Mouse (Mus musculus) kidney, embryonic 15.5 days (tissue): ENCODE results near the gene Il1b. TPM values are rescaled to one million over a fixed set of nuclear protein-coding genes. Genes with fewer than 3 reads are reported as not detected.

Source experiments
- ATAC-seq: fragments of 200-750 bp; cut with Nextera tagmentation; replicated peaks from 2 replicates; pipeline ENCODE4 v1.8.0; 2017; ENCODE audit warnings: moderate TSS enrichment; ENCODE audit not compliant: low FRiP score
- H3K27ac ChIP-seq: fragments of 300-500 bp; sonication (generic); 2 replicates; pipeline ENCODE4 v1.5.1; 2015; ENCODE audit warnings: mild to moderate bottlenecking, inconsistent platforms
- H3K27me3 ChIP-seq: fragments of 300-500 bp; sonication (generic); 2 replicates; pipeline ENCODE4 v1.6.1; 2015; ENCODE audit warnings: inconsistent platforms
- H3K36me3 ChIP-seq: fragments of 300-500 bp; sonication (generic); 2 replicates; pipeline ENCODE4 v1.6.1; 2015; ENCODE audit warnings: inconsistent platforms
- H3K4me1 ChIP-seq: fragments of 300-500 bp; sonication (generic); 2 replicates; pipeline ENCODE4 v1.6.1; 2015; ENCODE audit warnings: inconsistent platforms
- H3K4me2 ChIP-seq: fragments of 300-500 bp; sonication (generic); 2 replicates; pipeline ENCODE4 v1.6.1; 2015; ENCODE audit warnings: moderate library complexity, mild to moderate bottlenecking, inconsistent platforms
- H3K4me3 ChIP-seq: fragments of 300-500 bp; sonication (generic); replicated peaks from 2 replicates; pipeline ENCODE4 v1.5.1; 2015; ENCODE audit warnings: mild to moderate bottlenecking, inconsistent platforms
- H3K9ac ChIP-seq: fragments of 300-500 bp; sonication (generic); 2 replicates; pipeline ENCODE4 v1.6.1; 2015; ENCODE audit warnings: mild to moderate bottlenecking, inconsistent platforms
- H3K9me3 ChIP-seq: fragments of 300-500 bp; sonication (generic); replicated peaks from 2 replicates; pipeline ENCODE4 v1.6.1; 2016; ENCODE audit warnings: inconsistent platforms
- WGBS: fragments of 180-500 bp; shearing (Covaris S2); methylation state at CpG from one replicate; pipeline ENCODE4 v1.1.7; 2015; ENCODE audit warnings: mixed read lengths; 5-methylcytosine and 5-hydroxymethylcytosine counted together
- polyA plus RNA-seq: library from polyadenylated mRNA; unstranded; fragments of >200 nt; fragmentation: Nextera tagmentation; extraction: Ambion mirVana; gene quantifications from 2 replicates; pipeline ENCODE4 v1.2.1, GENCODE M21; 2015

Il1b gene
- polyA plus RNA-seq: not detected in 2 replicates

GRCm38 (mm10) chr2:129371039-129371438 is at the start of gene Il1b:
Il1b (minus strand) TSS chr2:129371139.
- Histone ChIP-seq H3K4me2 (no peak within 1 kb of the TSS), H3K36me3 (no peaks in the 10 kb centered on the region), H3K4me1 (no peaks in the 10 kb centered on the region), H3K9ac (no peak within 1 kb of the TSS), H3K27ac (no peak within 1 kb of the TSS), H3K9me3 (no peaks in the 10 kb centered on the region), H3K4me3 (no peak within 1 kb of the TSS), H3K27me3 (no peaks in the 10 kb centered on the region)
- WGBS: 85% methylated on average over 3 of the region's 3 CpGs
- ATAC-seq: no peak

DNA sequence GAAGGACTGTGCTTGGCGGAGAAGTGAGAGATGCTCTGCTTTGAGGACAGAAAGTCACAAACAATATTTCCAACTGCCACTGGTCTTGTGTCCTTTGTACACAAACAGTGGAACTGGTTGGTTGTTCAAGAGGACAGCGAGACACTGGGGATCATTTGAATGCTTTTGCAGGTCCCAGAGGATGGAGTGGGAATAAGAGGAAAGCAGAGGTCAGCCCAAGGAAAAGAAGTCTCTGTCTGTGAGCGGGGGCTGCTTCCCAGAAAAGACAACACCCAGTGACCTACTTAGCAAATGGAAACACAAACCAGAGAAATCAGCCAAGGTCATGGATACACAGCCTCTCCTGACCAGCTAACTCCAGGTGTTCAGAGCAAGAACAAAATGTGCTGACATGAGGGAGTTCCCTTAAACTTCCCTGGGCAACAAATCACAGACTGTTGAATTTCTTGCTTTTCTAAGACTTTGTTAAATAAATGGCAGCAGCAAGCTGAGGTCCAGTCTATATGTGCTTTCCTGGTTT is 48.5 kb upstream of the Il1b start:
- no peak for ATAC-seq
- WGBS: 73% methylated on average over 3 of the region's 3 CpGs
- H3K4me1 ChIP-seq: no peaks in the 10 kb centered on the region
- H3K9ac ChIP-seq: no peak overlapping the region
- no peaks in the 10 kb centered on the region for H3K36me3 ChIP-seq
- no peak overlapping the region for H3K27ac ChIP-seq
- H3K9me3 ChIP-seq: no peaks in the 10 kb centered on the region; the same call in 1 of the 2 replicates
- H3K4me3 ChIP-seq: no peak overlapping the region
- H3K27me3 ChIP-seq: no peaks in the 10 kb centered on the region
- H3K4me2 ChIP-seq: no peak overlapping the region

- ATAC-seq: no peak
- WGBS: 90% methylated on average over 3 of the region's 3 CpGs
These were observed 43.7 kb upstream of the Il1b start for GRCm38 (mm10) chr2:129414593-129414992.

GRCm38 (mm10) chr2:129413488-129413887 is 42.5 kb upstream of the Il1b start:
- H3K4me2 ChIP-seq: no peak overlapping the region
- H3K9me3 ChIP-seq: no peaks in the 10 kb centered on the region
- H3K9ac ChIP-seq: no peak overlapping the region
- no peaks in the 10 kb centered on the region for H3K4me1 ChIP-seq
- H3K36me3 ChIP-seq: no peaks in the 10 kb centered on the region
- H3K4me3 ChIP-seq: no peak overlapping the region
- 62% methylated on average over 6 of the region's 6 CpGs for WGBS
- H3K27me3 ChIP-seq: no peaks in the 10 kb centered on the region
- no peak for ATAC-seq
- H3K27ac ChIP-seq: no peak overlapping the region

More at GRCm38 (mm10) chr2:129414593-129414992, 43.7 kb upstream of the Il1b start:
- Histone ChIP-seq H3K27me3 (no peaks in the 10 kb centered on the region), H3K9ac (no peak overlapping the region), H3K4me2 (no peak overlapping the region), H3K36me3 (no peaks in the 10 kb centered on the region), H3K9me3 (no peaks in the 10 kb centered on the region), H3K27ac (no peak overlapping the region), H3K4me3 (no peak overlapping the region), H3K4me1 (no peaks in the 10 kb centered on the region)

- no peaks in the 10 kb centered on the region for H3K27me3 ChIP-seq
- H3K27ac ChIP-seq: no peak overlapping the region
- no peaks in the 10 kb centered on the region for H3K9me3 ChIP-seq
- H3K36me3 ChIP-seq: no peaks in the 10 kb centered on the region
- no peak overlapping the region for H3K4me3 ChIP-seq
- ATAC-seq: no peak
- no peak overlapping the region for H3K9ac ChIP-seq
- H3K4me2 ChIP-seq: no peak overlapping the region
- WGBS: 71% methylated on average over 3 of the region's 3 CpGs
- H3K4me1 ChIP-seq: 0 out of 2 replicates have a peak, but pooled peaks cover 3% of the 10 kb centered on the region
These were observed 40.7 kb upstream of the Il1b start for GRCm38 (mm10) chr2:129411651-129412050.

- no peaks in the 10 kb centered on the region for H3K9me3 ChIP-seq
- H3K27me3 ChIP-seq: no peaks in the 10 kb centered on the region
- no peak overlapping the region for H3K4me2 ChIP-seq
- no peak overlapping the region for H3K9ac ChIP-seq
- 83% methylated on average over 7 of the region's 7 CpGs for WGBS
- H3K4me1 ChIP-seq: 0 out of 2 replicates have a peak, but pooled peaks cover 3% of the 10 kb centered on the region
- ATAC-seq: no peak
- H3K4me3 ChIP-seq: no peak overlapping the region
- no peak overlapping the region for H3K27ac ChIP-seq
- H3K36me3 ChIP-seq: no peaks in the 10 kb centered on the region
These were observed 39.4 kb upstream of the Il1b start for GRCm38 (mm10) chr2:129410344-129410743.

DNA sequence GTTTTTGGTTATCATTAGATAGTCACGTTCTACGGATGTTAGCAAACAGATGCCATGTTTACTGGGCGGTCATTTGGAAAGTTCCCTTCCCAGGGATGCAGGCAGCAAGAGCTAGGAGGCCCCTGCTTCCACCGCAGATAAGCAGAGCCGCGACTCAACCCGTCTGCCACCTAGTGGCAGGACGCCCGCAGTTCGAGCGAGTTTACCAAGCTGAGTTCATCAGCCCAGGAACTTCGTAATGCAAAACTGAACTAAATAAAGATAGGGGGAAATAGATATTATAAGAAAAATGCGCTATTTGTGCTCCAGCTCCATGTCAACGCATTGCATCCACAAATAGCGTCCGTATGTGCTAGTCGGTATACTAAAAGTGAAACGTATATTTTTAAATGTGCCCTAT is 37.5 kb upstream of the Il1b start:
- 20% methylated on average over 18 of the region's 18 CpGs for WGBS
- H3K9me3 ChIP-seq: no peaks in the 10 kb centered on the region
- H3K4me3 ChIP-seq: no peak overlapping the region
- no peaks in the 10 kb centered on the region for H3K27me3 ChIP-seq
- no peak overlapping the region for H3K4me2 ChIP-seq
- H3K27ac ChIP-seq: no peak overlapping the region
- ATAC-seq: no peak
- H3K9ac ChIP-seq: no peak overlapping the region
- 0 out of 2 replicates have a peak, but pooled peaks cover 3% of the 10 kb centered on the region for H3K4me1 ChIP-seq
- no peaks in the 10 kb centered on the region for H3K36me3 ChIP-seq

GRCm38 (mm10) chr2:129407596-129407995 is 36.7 kb upstream of the Il1b start:
- Histone ChIP-seq H3K4me3 (no peak overlapping the region), H3K4me2 (no peak overlapping the region), H3K27ac (no peak overlapping the region), H3K9ac (no peak overlapping the region), H3K9me3 (no peaks in the 10 kb centered on the region), H3K36me3 (no peaks in the 10 kb centered on the region), H3K4me1 (0 out of 2 replicates have a peak, but pooled peaks cover 3% of the 10 kb centered on the region), H3K27me3 (no peaks in the 10 kb centered on the region)
- WGBS: 89% methylated on average over 13 of the region's 13 CpGs
- ATAC-seq: no peak

DNA sequence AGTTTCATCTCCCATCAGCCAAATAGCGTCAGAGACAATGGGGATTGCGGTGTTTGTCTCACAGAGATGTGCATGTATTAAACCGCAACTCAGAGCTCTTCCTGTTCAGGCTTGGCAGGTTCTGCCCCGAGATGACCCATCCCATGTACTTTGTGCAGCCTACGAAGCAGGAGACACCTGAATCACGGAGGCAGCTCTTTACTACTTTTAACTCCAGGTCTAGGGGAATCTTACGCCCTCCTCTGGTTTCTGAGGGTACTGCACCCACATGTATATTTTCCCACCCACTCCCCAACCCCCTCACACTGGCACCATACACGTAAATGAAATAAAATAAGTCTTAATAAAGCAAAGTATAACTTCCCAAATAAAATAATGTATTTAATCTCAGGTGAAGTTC is 35.6 kb upstream of the Il1b start:
- Histone ChIP-seq H3K4me1 (0 out of 2 replicates have a peak, but pooled peaks cover 3% of the 10 kb centered on the region), H3K4me3 (no peak overlapping the region), H3K9me3 (no peaks in the 10 kb centered on the region), H3K27ac (no peak overlapping the region), H3K36me3 (no peaks in the 10 kb centered on the region), H3K27me3 (no peaks in the 10 kb centered on the region), H3K4me2 (no peak overlapping the region), H3K9ac (no peak overlapping the region)
- WGBS: 91% methylated on average over 8 of the region's 8 CpGs
- no peak for ATAC-seq

DNA sequence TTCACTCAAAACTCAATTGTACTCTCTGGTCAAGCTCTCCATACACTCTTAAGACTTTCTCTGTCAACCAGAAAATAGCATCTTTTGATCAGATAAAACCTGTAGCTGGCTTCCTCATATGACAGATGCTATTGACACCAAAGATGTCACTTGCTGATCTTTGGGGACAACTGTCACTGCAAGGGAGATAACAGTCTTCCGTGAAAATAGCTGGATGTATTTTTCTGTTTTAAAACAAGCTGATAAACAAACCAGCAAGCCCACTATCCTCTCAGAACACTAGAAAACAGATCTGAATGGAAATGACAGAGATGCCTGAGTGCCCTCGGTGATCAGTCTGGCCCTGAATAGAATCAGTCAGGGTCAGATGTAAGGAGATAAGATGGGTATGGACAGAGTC is 32.8 kb upstream of the Il1b start:
- no peaks in the 10 kb centered on the region for H3K36me3 ChIP-seq
- no peaks in the 10 kb centered on the region for H3K9me3 ChIP-seq
- no peaks in the 10 kb centered on the region for H3K27me3 ChIP-seq
- no peak overlapping the region for H3K4me3 ChIP-seq
- H3K4me2 ChIP-seq: no peak overlapping the region
- H3K9ac ChIP-seq: no peak overlapping the region
- 87% methylated on average over 2 of the region's 2 CpGs for WGBS
- no peak for ATAC-seq
- H3K27ac ChIP-seq: no peak overlapping the region
- 0 out of 2 replicates have a peak, but pooled peaks cover 3% of the 10 kb centered on the region for H3K4me1 ChIP-seq

GRCm38 (mm10) chr2:129402330-129402729 is 31.4 kb upstream of the Il1b start:
- Histone ChIP-seq H3K27ac (no peak overlapping the region), H3K27me3 (no peaks in the 10 kb centered on the region), H3K4me1 (no peaks in the 10 kb centered on the region), H3K9me3 (no peaks in the 10 kb centered on the region), H3K4me3 (no peak overlapping the region), H3K4me2 (no peak overlapping the region), H3K36me3 (no peaks in the 10 kb centered on the region), H3K9ac (no peak overlapping the region)
- WGBS: 82% methylated on average over 3 of the region's 3 CpGs
- no peak for ATAC-seq

GRCm38 (mm10) chr2:129401803-129402202 is 30.9 kb upstream of the Il1b start:
- H3K4me1 ChIP-seq: no peaks in the 10 kb centered on the region
- H3K27me3 ChIP-seq: no peaks in the 10 kb centered on the region
- 89% methylated on average over 5 of the region's 5 CpGs for WGBS
- no peak for ATAC-seq
- H3K9ac ChIP-seq: no peak overlapping the region
- no peak overlapping the region for H3K4me3 ChIP-seq
- H3K9me3 ChIP-seq: no peaks in the 10 kb centered on the region
- H3K36me3 ChIP-seq: no peaks in the 10 kb centered on the region
- no peak overlapping the region for H3K27ac ChIP-seq
- no peak overlapping the region for H3K4me2 ChIP-seq

- H3K9me3 ChIP-seq: no peaks in the 10 kb centered on the region
These were observed 27.2 kb upstream of the Il1b start for GRCm38 (mm10) chr2:129398176-129398575.

More at GRCm38 (mm10) chr2:129398176-129398575, 27.2 kb upstream of the Il1b start:
- Histone ChIP-seq H3K4me3 (no peak overlapping the region), H3K4me2 (no peak overlapping the region), H3K4me1 (no peaks in the 10 kb centered on the region), H3K27me3 (no peaks in the 10 kb centered on the region), H3K9ac (no peak overlapping the region), H3K27ac (no peak overlapping the region), H3K36me3 (no peaks in the 10 kb centered on the region)
- no peak for ATAC-seq
- WGBS: 75% methylated on average over 3 of the region's 3 CpGs
